Mouse (Mus musculus) heart, adult 11 months (tissue): ENCODE measurements around the gene Prkcd.

ENCODE experiments used
- DNase-seq: peaks from one replicate; pipeline ENCODE4 v3.0.0; 2022

Gene Prkcd

GRCm38 (mm10) chr14:30570303-30570702 lies 55.7 kb downstream of the Prkcd start:
- DNase-seq, result no peak

DNA sequence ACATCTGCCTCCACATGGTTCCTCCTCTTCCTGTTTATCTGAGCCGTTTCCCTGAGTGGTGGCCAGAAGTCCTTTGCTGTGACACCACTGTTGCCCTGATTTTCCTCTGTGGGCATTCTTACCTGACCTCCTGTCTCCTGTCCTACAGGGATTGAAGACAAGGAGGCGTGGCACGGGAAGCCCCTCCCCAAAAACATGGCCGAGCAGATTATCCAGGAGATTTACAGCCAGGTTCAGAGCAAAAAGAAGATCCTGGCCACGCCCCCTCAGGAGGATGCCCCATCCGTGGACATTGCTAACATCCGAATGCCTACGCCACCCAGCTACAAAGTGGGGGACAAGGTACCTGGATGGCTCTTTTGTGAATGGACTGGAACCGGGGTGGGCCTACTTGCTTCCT lies 58.0 kb downstream of the Prkcd start:
- DNase-seq, result no peak

DNA sequence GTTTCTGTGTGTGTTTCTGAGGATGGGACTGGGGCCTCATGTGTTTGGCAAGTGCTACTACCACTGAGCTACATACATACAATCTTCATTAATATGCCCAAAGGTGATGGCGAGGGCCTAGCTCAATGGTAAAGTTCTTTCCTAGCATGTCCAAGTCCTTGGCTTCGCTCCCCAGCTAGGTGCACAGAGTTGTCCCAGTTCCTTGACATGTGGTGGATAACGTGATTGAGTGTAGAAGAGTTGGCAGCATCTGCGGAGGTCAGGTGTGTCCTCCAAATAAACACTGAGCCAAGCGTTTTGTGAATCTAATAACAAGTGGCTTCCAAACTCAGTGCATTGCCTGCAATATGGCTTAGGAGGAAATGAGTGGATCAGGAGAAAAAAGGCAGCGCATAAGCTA lies 59.7 kb downstream of the Prkcd start:
- DNase-seq, result peak; percentile 95

GRCm38 (mm10) chr14:30564451-30564850 lies 61.6 kb downstream of the Prkcd start:
- DNase-seq, result peak; percentile 98

DNA sequence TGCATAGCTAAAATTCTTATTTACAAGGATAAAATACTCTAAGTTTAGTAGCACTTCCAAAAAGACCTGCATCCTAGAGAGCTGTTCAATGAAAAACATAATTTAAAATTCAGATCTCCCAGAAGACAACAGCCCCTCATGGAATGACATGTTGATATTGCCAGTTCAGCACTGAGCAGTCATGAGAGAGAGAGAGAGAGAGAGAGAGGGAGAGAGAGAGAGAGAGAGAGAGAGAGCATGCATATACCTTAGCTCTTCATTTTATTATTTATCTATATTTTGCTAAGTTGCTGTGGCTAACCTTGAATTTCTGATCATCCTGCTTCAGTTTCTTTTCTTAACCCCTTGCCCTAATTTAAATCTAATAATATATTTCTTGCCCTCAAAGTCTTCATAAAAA lies 63.7 kb downstream of the Prkcd start:
- DNase-seq, result no peak

- peak; percentile 92 for DNase-seq
Measured at GRCm38 (mm10) chr14:30561470-30562187, 64.4 kb downstream of the Prkcd start.

DNA sequence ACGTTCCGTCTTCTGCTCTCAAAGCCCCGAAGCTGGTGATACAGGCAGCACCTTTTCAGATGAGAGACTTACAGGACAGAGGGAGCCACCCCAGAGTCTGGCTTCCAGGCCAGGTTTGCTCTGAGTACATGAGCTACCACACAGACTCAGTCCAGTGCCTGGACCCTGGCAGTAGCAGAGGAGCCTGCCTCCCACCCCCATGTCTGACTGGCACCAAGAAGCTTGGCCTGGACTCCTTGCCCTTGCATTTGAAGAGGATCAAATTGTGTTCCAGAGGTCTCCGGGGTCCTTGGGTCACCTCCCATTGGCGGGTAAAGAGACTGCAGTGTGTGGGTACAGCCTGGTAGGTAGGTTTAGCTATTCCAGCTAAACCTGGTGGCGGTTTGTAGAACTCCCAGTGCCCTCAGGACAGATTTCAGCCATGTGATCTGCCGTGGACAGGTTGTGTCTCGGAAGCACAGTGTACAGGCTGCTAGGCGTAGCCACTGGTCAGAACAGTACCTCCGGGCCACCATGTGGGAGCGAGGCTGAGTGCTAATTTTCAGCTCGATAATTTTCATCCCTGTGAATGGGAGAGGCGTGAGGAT lies 65.1 kb downstream of the Prkcd start:
- peak; percentile 86 for DNase-seq

- DNase-seq, result peak; percentile 87
Measured at GRCm38 (mm10) chr14:30559321-30559850, 66.6 kb downstream of the Prkcd start.

- peak; percentile 90 for DNase-seq
Measured at GRCm38 (mm10) chr14:30557730-30558129, 68.3 kb downstream of the Prkcd start.

DNA sequence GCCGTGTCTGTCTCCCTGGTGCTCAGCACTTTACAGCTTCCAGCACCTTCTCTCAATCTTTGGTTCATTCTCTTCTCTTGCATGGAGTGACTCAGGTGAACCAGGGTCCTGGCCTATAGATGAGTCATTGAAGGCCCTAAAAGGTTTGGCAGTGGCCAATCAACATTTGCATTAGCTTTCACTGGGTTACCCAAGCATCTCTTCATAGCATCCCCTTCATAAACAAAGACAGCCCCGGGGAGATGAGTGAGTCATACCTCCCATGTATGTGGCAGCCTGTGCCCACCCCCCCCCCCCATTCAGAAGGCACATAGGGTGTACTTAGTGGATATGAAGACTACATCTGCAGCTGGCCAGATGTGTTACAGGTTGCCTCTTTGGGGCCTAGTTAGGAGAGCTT lies 69.4 kb downstream of the Prkcd start:
- DNase-seq, result no peak

DNA sequence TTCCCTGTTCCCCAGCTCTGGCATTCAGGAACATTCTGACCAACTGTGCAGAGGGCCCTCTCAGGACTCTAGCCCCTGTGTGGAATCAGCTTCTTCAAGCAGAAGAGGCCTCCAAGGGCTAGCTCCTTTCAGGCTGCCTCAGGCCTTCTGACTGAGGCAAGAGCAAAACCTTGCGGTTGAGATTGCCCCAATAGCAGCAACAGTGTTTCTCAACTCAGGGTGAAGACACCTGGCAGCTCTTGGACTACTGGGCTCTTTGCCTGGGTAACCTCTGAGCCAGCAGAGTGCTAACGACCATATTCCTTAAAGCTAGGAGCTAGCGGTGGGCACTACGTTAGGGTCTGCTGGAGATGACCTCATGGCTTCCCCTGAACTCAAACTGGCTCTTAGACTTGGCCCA lies 72.8 kb downstream of the Prkcd start:
- no peak for DNase-seq

DNA sequence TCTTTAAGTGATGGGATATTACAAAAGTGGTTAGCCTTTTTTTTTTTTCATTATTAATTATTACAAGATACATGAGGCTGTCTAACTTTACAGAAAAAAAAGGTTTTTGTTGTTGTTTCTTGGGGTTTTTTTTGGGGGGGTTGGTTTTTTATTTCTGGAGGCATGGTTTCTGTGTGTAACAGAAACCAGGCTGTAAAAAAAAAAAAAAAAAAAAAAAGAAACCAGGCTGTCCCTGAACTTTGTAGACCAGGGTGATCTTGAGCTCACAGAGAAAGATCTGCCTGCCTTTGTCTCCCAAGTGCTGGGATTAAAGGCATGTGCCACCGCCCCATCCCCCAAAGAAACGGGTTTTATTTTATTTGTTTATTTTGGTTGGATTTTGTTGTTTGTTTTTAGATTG lies 74.0 kb downstream of the Prkcd start:
- DNase-seq, result no peak

DNA sequence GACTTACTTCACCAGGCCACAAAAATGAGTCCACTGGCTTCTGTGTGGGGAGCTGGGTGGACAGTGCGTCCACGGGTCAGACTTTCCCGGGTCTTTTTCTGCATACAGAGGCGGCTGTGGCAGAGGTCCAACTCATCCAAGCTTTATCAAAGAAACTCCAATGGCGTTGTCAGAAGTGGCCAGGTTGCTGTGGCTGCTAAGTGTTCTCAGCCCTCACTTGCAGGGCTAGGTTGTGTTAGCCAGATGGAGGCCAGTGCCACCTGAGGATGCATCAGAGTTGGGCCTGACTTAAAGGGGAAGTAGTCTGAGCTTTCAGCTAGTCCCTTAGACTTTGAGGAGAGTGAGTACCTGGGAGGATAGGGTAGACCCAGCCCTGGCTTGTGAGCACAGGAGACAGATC lies 74.5 kb downstream of the Prkcd start:
- DNase-seq, result peak; percentile 92

DNA sequence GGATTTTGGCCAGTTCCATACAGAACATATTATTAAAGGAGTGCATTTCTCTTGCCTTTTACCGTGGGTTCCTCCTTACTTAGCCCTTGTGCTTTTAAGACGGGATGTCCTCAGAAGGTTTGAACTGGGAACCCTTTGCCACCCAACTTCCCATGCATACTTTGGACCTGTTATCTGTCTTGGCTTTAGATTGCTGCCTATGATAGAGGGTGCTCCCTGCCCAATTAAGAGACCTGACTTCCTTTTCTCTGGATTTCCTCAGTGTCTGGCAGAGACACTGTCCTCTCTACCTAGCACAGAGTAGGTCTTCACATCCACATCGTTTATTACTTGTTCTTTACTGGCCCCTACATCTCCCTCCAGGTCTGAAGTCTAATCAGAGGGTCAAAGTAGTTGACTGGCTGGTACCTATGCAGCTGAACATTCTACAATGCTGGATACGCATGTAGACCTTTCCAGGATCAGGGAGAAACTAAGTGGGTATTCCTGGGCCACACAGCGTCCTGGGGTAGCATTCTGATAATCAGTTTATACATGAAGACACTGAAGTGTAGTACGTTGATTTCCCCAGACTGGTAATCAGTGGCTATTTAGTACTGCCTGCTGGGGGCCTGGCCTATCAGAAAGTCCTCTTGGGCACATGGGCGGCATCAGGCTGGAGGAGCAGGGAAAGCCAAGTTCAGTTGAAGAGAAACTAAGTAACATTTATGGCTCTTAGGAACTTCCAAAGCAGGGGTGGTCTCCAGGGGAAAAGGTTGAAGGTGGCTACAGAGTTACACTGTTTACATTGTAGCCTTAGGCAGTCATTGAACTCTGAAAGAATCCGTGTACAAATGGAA lies 75.6 kb downstream of the Prkcd start:
- no peak for DNase-seq

DNA sequence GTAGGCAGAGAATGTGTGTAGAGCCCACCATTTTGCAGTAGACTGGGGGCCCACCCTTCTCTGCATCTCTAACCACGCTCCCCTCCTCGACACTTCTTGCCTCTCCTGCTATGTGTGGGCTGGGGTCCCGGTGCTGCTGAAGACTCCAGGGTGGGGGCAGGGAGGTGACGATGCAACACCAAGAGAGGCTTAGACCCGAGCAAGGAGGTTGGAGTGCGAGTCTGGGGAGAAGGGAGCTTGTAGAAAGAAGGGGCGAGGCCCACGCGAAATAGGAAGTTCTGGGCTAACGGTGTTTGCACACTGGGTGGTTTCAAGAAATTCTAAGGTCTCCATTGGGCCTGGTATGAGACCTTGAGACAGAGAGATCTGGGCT lies 76.2 kb downstream of the Prkcd start:
- peak; percentile 94 for DNase-seq

- peak; percentile 100 for DNase-seq
Measured at GRCm38 (mm10) chr14:30548965-30549776, 76.8 kb downstream of the Prkcd start.

- DNase-seq, result peak; percentile 99
Measured at GRCm38 (mm10) chr14:30548131-30548720, 77.8 kb downstream of the Prkcd start, which contains the start of gene Tkt. TSS of gene Tkt (plus strand) at chr14:30548359.
